Mouse (Mus musculus): ENCODE data around the gene Gcsh. TPM values are rescaled to one million over a fixed set of nuclear protein-coding genes. Genes with fewer than 3 reads are reported as not detected.

Gcsh gene
- polyA plus RNA-seq, 1 experiment from 2014 or later: 86.5 TPM

- no peaks in the 10 kb centered on the region for H3K9me3 ChIP-seq (replicated peaks)
- WGBS: 50% methylated on average over 8 of the region's 8 CpGs
- ATAC-seq (ENCODE audit: insufficient number of reproducible peaks, low FRiP score, low TSS enrichment, low read depth): no peak
- H3K4me3 ChIP-seq (replicated peaks): no peak overlapping the region
- H3K27me3 ChIP-seq: no peaks in the 10 kb centered on the region
- no peaks in the 10 kb centered on the region for H3K36me3 ChIP-seq
- H3K4me2 ChIP-seq (replicated peaks): no peak overlapping the region
- H3K27ac ChIP-seq (replicated peaks): no peak overlapping the region
- H3K4me1 ChIP-seq: no peaks in the 10 kb centered on the region
- no peak overlapping the region for H3K9ac ChIP-seq
Measured at GRCm38 (mm10) chr8:117017006-117017405, 23.7 kb upstream of the Gcsh start.

GRCm38 (mm10) chr8:117015670-117016069, 22.3 kb upstream of the Gcsh start:
- no peaks in the 10 kb centered on the region for H3K9me3 ChIP-seq (replicated peaks)
- no peak overlapping the region for H3K4me2 ChIP-seq (replicated peaks)
- H3K4me3 ChIP-seq (replicated peaks): no peak overlapping the region
- no peak overlapping the region for H3K9ac ChIP-seq
- no peak for ATAC-seq (ENCODE audit: insufficient number of reproducible peaks, low FRiP score, low TSS enrichment, low read depth)
- H3K36me3 ChIP-seq: no peaks in the 10 kb centered on the region
- H3K4me1 ChIP-seq: no peaks in the 10 kb centered on the region
- WGBS: 67% methylated on average over 4 of the region's 4 CpGs
- H3K27ac ChIP-seq (replicated peaks): no peak overlapping the region
- H3K27me3 ChIP-seq: no peaks in the 10 kb centered on the region

- 80% methylated on average over 9 of the region's 9 CpGs for WGBS
- H3K36me3 ChIP-seq: no peaks in the 10 kb centered on the region
- no peaks in the 10 kb centered on the region for H3K4me1 ChIP-seq
- H3K9ac ChIP-seq: no peak overlapping the region
- H3K27me3 ChIP-seq: no peaks in the 10 kb centered on the region
- no peak overlapping the region for H3K4me3 ChIP-seq (replicated peaks)
- H3K4me2 ChIP-seq (replicated peaks): no peak overlapping the region
- H3K27ac ChIP-seq (replicated peaks): no peak overlapping the region
- ATAC-seq (ENCODE audit: insufficient number of reproducible peaks, low FRiP score, low TSS enrichment, low read depth): no peak
- no peaks in the 10 kb centered on the region for H3K9me3 ChIP-seq (replicated peaks)
Measured at GRCm38 (mm10) chr8:117011366-117011765, 18.0 kb upstream of the Gcsh start.

- Histone ChIP-seq H3K4me2 (replicated peaks) (peak overlapping the region; percentile 95), H3K27ac (replicated peaks) (no peak overlapping the region), H3K27me3 (no peaks in the 10 kb centered on the region), H3K9ac (no peak overlapping the region), H3K36me3 (no peaks in the 10 kb centered on the region), H3K9me3 (replicated peaks) (no peaks in the 10 kb centered on the region), H3K4me1 (peaks cover 14% of the 10 kb centered on the region; the same call in 1 of the 2 replicates), H3K4me3 (replicated peaks) (peak overlapping the region; percentile 87)
- 63% methylated on average over 11 of the region's 11 CpGs for whole genome bisulfite sequencing
- ATAC-seq (ENCODE audit: insufficient number of reproducible peaks, low FRiP score, low TSS enrichment, low read depth): no peak
Measured at GRCm38 (mm10) chr8:116994016-116994716, 829 bp upstream of the Gcsh start.

- Histone ChIP-seq H3K9me3 (replicated peaks) (no peaks in the 10 kb centered on the region), H3K4me3 (replicated peaks) (peak overlapping the region; percentile 87), H3K9ac (peak overlapping the region; percentile 57), H3K27me3 (no peaks in the 10 kb centered on the region), H3K4me2 (replicated peaks) (peak overlapping the region; percentile 95), H3K27ac (replicated peaks) (no peak overlapping the region), H3K4me1 (peaks cover 14% of the 10 kb centered on the region; the same call in 1 of the 2 replicates), H3K36me3 (no peaks in the 10 kb centered on the region)
- no peak for ATAC-seq (ENCODE audit: insufficient number of reproducible peaks, low FRiP score, low TSS enrichment, low read depth)
- WGBS: 7% methylated on average over 23 of the region's 23 CpGs
Measured at GRCm38 (mm10) chr8:116992176-116992971, 963 bp downstream of the Gcsh start.

- ATAC-seq (ENCODE audit: insufficient number of reproducible peaks, low FRiP score, low TSS enrichment, low read depth): no peak
- no peak overlapping the region for H3K4me2 ChIP-seq (replicated peaks)
Measured at GRCm38 (mm10) chr8:116991241-116991640, 2.1 kb downstream of the Gcsh start.

GRCm38 (mm10) chr8:116989842-116990241, 3.5 kb downstream of the Gcsh start:
- H3K4me1 ChIP-seq: peaks cover 14% of the 10 kb centered on the region; the same call in 1 of the 2 replicates
- no peak overlapping the region for H3K4me3 ChIP-seq (replicated peaks)
- WGBS: 94% methylated on average over 3 of the region's 3 CpGs
- no peak overlapping the region for H3K27ac ChIP-seq (replicated peaks)
- ATAC-seq (ENCODE audit: insufficient number of reproducible peaks, low FRiP score, low TSS enrichment, low read depth): no peak
- H3K4me2 ChIP-seq (replicated peaks): no peak overlapping the region
- H3K9me3 ChIP-seq (replicated peaks): no peaks in the 10 kb centered on the region
- no peak overlapping the region for H3K9ac ChIP-seq
- H3K36me3 ChIP-seq: peaks cover 11% of the 10 kb centered on the region
- no peaks in the 10 kb centered on the region for H3K27me3 ChIP-seq

More at GRCm38 (mm10) chr8:116991241-116991640, 2.1 kb downstream of the Gcsh start:
- Histone ChIP-seq H3K27me3 (no peaks in the 10 kb centered on the region), H3K4me3 (replicated peaks) (no peak overlapping the region), H3K9ac (no peak overlapping the region), H3K27ac (replicated peaks) (no peak overlapping the region), H3K4me1 (peaks cover 14% of the 10 kb centered on the region; the same call in 1 of the 2 replicates), H3K9me3 (replicated peaks) (no peaks in the 10 kb centered on the region), H3K36me3 (peaks cover 11% of the 10 kb centered on the region)
- 86% methylated on average over 8 of the region's 8 CpGs for WGBS

- H3K9me3 ChIP-seq (replicated peaks): no peaks in the 10 kb centered on the region
- no peak overlapping the region for H3K27ac ChIP-seq (replicated peaks)
- WGBS: 17% methylated on average over 4 of the region's 4 CpGs
- H3K4me1 ChIP-seq: peaks cover 15% of the 10 kb centered on the region
- no peak for ATAC-seq (ENCODE audit: insufficient number of reproducible peaks, low FRiP score, low TSS enrichment, low read depth)
- H3K4me2 ChIP-seq (replicated peaks): no peak overlapping the region
- H3K27me3 ChIP-seq: no peaks in the 10 kb centered on the region
- peaks cover 11% of the 10 kb centered on the region; the same call in 1 of the 2 replicates for H3K36me3 ChIP-seq
- no peak overlapping the region for H3K9ac ChIP-seq
- H3K4me3 ChIP-seq (replicated peaks): no peak overlapping the region
Measured at GRCm38 (mm10) chr8:116980117-116980516, 13.2 kb downstream of the Gcsh start.

GRCm38 (mm10) chr8:116978631-116979256, 14.6 kb downstream of the Gcsh start, which contains the start of gene 1700030J22Rik:
TSS of gene 1700030J22Rik (minus strand) at chr8:116978959.
- peak; percentile 99 for ATAC-seq (ENCODE audit: insufficient number of reproducible peaks, low FRiP score, low TSS enrichment, low read depth)
- Histone ChIP-seq H3K27me3 (no peaks in the 10 kb centered on the region), H3K4me2 (replicated peaks) (peak within 1 kb of the TSS; percentile 88), H3K9ac (peak within 1 kb of the TSS; percentile 47), H3K9me3 (replicated peaks) (no peaks in the 10 kb centered on the region), H3K4me1 (peaks cover 15% of the 10 kb centered on the region), H3K4me3 (replicated peaks) (peak within 1 kb of the TSS; percentile 96), H3K36me3 (peaks cover 6% of the 10 kb centered on the region; the same call in 1 of the 2 replicates), H3K27ac (replicated peaks) (peak within 1 kb of the TSS; percentile 73)
- under 1% methylated on average over 46 of the region's 46 CpGs for WGBS

GRCm38 (mm10) chr8:116978052-116978451, 15.3 kb downstream of the Gcsh start:
- no peak overlapping the region for H3K27ac ChIP-seq (replicated peaks)
- H3K36me3 ChIP-seq: no peaks in the 10 kb centered on the region
- H3K27me3 ChIP-seq: no peaks in the 10 kb centered on the region
- ATAC-seq (ENCODE audit: insufficient number of reproducible peaks, low FRiP score, low TSS enrichment, low read depth): no peak
- H3K9ac ChIP-seq: peak overlapping the region; percentile 47
- H3K4me1 ChIP-seq: peaks cover 15% of the 10 kb centered on the region
- H3K4me3 ChIP-seq (replicated peaks): peak overlapping the region; percentile 96
- no peaks in the 10 kb centered on the region for H3K9me3 ChIP-seq (replicated peaks)
- WGBS: 31% methylated on average over 8 of the region's 8 CpGs
- peak overlapping the region; percentile 88 for H3K4me2 ChIP-seq (replicated peaks)

GRCm38 (mm10) chr8:116975606-116976005, 17.7 kb downstream of the Gcsh start:
- peaks cover 15% of the 10 kb centered on the region for H3K4me1 ChIP-seq
- no peaks in the 10 kb centered on the region for H3K36me3 ChIP-seq
- H3K27ac ChIP-seq (replicated peaks): no peak overlapping the region
- no peak overlapping the region for H3K4me2 ChIP-seq (replicated peaks)
- no peaks in the 10 kb centered on the region for H3K9me3 ChIP-seq (replicated peaks)
- no peak for ATAC-seq (ENCODE audit: insufficient number of reproducible peaks, low FRiP score, low TSS enrichment, low read depth)
- no peak overlapping the region for H3K4me3 ChIP-seq (replicated peaks)
- no peak overlapping the region for H3K9ac ChIP-seq
- 50% methylated on average over 5 of the region's 5 CpGs for WGBS
- no peaks in the 10 kb centered on the region for H3K27me3 ChIP-seq
